Mouse (Mus musculus): Measurements from ENCODE around the gene Rrm1.
A peak's percentile ranks its signal among the peaks of the same experiment; 100 is the strongest.
"Not testable (repeated sequence)": the region's sequence is repeated elsewhere in the genome, so short reads cannot be mapped to it uniquely, and the experiment has no call there.

The Rrm1 gene

GRCm38 (mm10) chr7:102477377-102477776 is 35.9 kb downstream of the Rrm1 start:
- DNase-seq (ENCODE audit: low read depth, low spot score) = peak; percentile 46

- no peak for DNase-seq (ENCODE audit: low read depth, low spot score)
These were observed 36.9 kb downstream of the Rrm1 start for GRCm38 (mm10) chr7:102478425-102478824.

GRCm38 (mm10) chr7:102478926-102479325 is 37.4 kb downstream of the Rrm1 start:
- no peak for DNase-seq (ENCODE audit: low read depth, low spot score)

GRCm38 (mm10) chr7:102479368-102480078 is 38.0 kb downstream of the Rrm1 start:
- peak; percentile 72 for DNase-seq (ENCODE audit: low read depth, low spot score)

- DNase-seq (ENCODE audit: low read depth, low spot score) = no peak
These were observed 39.3 kb downstream of the Rrm1 start for GRCm38 (mm10) chr7:102480821-102481220.

GRCm38 (mm10) chr7:102481579-102481978 is 40.1 kb downstream of the Rrm1 start, which contains the start of gene Olfr543:
TSS of gene Olfr543 (minus strand) at chr7:102481679.
- no peak for DNase-seq (ENCODE audit: low read depth, low spot score)

- no peak for DNase-seq (ENCODE audit: low read depth, low spot score)
These were observed 42.2 kb downstream of the Rrm1 start for GRCm38 (mm10) chr7:102483665-102484064.

GRCm38 (mm10) chr7:102484766-102485165 is 43.3 kb downstream of the Rrm1 start:
- not testable (repeated sequence) for DNase-seq (ENCODE audit: low read depth, low spot score)

- no peak for DNase-seq (ENCODE audit: low read depth, low spot score)
These were observed 44.6 kb downstream of the Rrm1 start for GRCm38 (mm10) chr7:102486105-102486504.

GRCm38 (mm10) chr7:102488161-102488560 is 46.7 kb downstream of the Rrm1 start, which contains the start of gene Olfr544:
TSS of gene Olfr544 (minus strand) at chr7:102488313.
- DNase-seq (ENCODE audit: low read depth, low spot score) = no peak

GRCm38 (mm10) chr7:102494416-102494815 is 52.9 kb downstream of the Rrm1 start:
- DNase-seq (ENCODE audit: low read depth, low spot score) = not testable (repeated sequence)

GRCm38 (mm10) chr7:102499473-102499872 is 58.0 kb downstream of the Rrm1 start, which contains the start of gene Olfr545:
TSS of gene Olfr545 (minus strand) at chr7:102499573.
- DNase-seq (ENCODE audit: low read depth, low spot score) = no peak

GRCm38 (mm10) chr7:102501986-102502385 is 60.5 kb downstream of the Rrm1 start:
- no peak for DNase-seq (ENCODE audit: low read depth, low spot score)

- DNase-seq (ENCODE audit: low read depth, low spot score) = peak; percentile 75
These were observed 65.4 kb downstream of the Rrm1 start for GRCm38 (mm10) chr7:102506848-102507247.

GRCm38 (mm10) chr7:102508066-102508465 is 66.6 kb downstream of the Rrm1 start:
- no peak for DNase-seq (ENCODE audit: low read depth, low spot score)

GRCm38 (mm10) chr7:102508666-102509065 is 67.2 kb downstream of the Rrm1 start:
- DNase-seq (ENCODE audit: low read depth, low spot score) = no peak

- no peak for DNase-seq (ENCODE audit: low read depth, low spot score)
These were observed 68.2 kb downstream of the Rrm1 start for GRCm38 (mm10) chr7:102509726-102510125.

- no peak for DNase-seq (ENCODE audit: low read depth, low spot score)
These were observed 70.4 kb downstream of the Rrm1 start for GRCm38 (mm10) chr7:102511927-102512326.

GRCm38 (mm10) chr7:102512814-102513435 is 71.4 kb downstream of the Rrm1 start:
- peak; percentile 87 for DNase-seq (ENCODE audit: low read depth, low spot score)

GRCm38 (mm10) chr7:102514144-102514543 is 72.6 kb downstream of the Rrm1 start:
- no peak for DNase-seq (ENCODE audit: low read depth, low spot score)

- DNase-seq (ENCODE audit: low read depth, low spot score) = no peak
These were observed 75.0 kb downstream of the Rrm1 start for GRCm38 (mm10) chr7:102516261-102517050.

- DNase-seq (ENCODE audit: low read depth, low spot score) = no peak
These were observed 75.5 kb downstream of the Rrm1 start for GRCm38 (mm10) chr7:102517051-102517335.
